Mouse (Mus musculus) forebrain, embryonic 12.5 days (tissue): Measurements from ENCODE around the gene Gfod1. TPM values are rescaled to one million over a fixed set of nuclear protein-coding genes. Genes with fewer than 3 reads are reported as not detected.

ENCODE experiments used
- ATAC-seq: fragments of 200-750 bp; cut with Nextera tagmentation; 2 replicates; pipeline ENCODE4 v1.8.0; 2017; ENCODE audit warnings: moderate TSS enrichment; ENCODE audit not compliant: low FRiP score
- H3K27ac ChIP-seq: fragments of 300-500 bp; sonication (generic); 2 replicates; pipeline ENCODE4 v1.5.1; 2016; ENCODE audit warnings: mild to moderate bottlenecking
- H3K27me3 ChIP-seq: fragments of 300-500 bp; sonication (generic); 2 replicates; pipeline ENCODE4 v1.6.1; 2016; ENCODE audit warnings: mild to moderate bottlenecking
- H3K36me3 ChIP-seq: fragments of 300-500 bp; sonication (generic); replicated peaks from 2 replicates; pipeline ENCODE4 v1.6.1; 2016; ENCODE audit warnings: mild to moderate bottlenecking
- H3K4me1 ChIP-seq: fragments of 300-500 bp; sonication (generic); 2 replicates; pipeline ENCODE4 v1.6.1; 2016
- H3K4me2 ChIP-seq: fragments of 300-500 bp; sonication (generic); 2 replicates; pipeline ENCODE4 v1.6.1; 2016; ENCODE audit warnings: mild to moderate bottlenecking, moderate library complexity
- H3K4me3 ChIP-seq: fragments of 300-500 bp; sonication (generic); replicated peaks from 2 replicates; pipeline ENCODE4 v1.5.1; 2016; ENCODE audit warnings: mild to moderate bottlenecking
- H3K9ac ChIP-seq: fragments of 300-500 bp; sonication (generic); 2 replicates; pipeline ENCODE4 v1.6.1; 2016; ENCODE audit warnings: mild to moderate bottlenecking
- H3K9me3 ChIP-seq: fragments of 300-500 bp; sonication (generic); 2 replicates; pipeline ENCODE4 v1.6.1; 2016
- WGBS: fragments of 180-500 bp; shearing (Covaris S2); methylation state at CpG from one replicate; pipeline ENCODE4 v1.1.7; 2016; 5-methylcytosine and 5-hydroxymethylcytosine counted together
- polyA plus RNA-seq: library from polyadenylated mRNA; unstranded; fragments of >200 nt; fragmentation: Nextera tagmentation; extraction: Ambion mirVana; gene quantifications from 2 replicates; pipeline ENCODE4 v1.2.1, GENCODE M21; 2016

The Gfod1 gene
- polyA plus RNA-seq, 1 experiment from 2014 or later: 0.97 TPM

GRCm38 (mm10) chr13:43220635-43221034 is 83.3 kb downstream of the Gfod1 start:
- Histone ChIP-seq H3K36me3 (no peaks in the 10 kb centered on the region), H3K27me3 (no peaks in the 10 kb centered on the region), H3K4me1 (peaks cover 9% of the 10 kb centered on the region), H3K27ac (no peak overlapping the region), H3K4me2 (no peak overlapping the region), H3K9ac (no peak overlapping the region), H3K4me3 (no peak overlapping the region), H3K9me3 (peaks cover 4% of the 10 kb centered on the region; the same call in 1 of the 2 replicates)
- 95% methylated on average over 1 of the region's 1 CpGs for WGBS
- no peak for ATAC-seq

DNA sequence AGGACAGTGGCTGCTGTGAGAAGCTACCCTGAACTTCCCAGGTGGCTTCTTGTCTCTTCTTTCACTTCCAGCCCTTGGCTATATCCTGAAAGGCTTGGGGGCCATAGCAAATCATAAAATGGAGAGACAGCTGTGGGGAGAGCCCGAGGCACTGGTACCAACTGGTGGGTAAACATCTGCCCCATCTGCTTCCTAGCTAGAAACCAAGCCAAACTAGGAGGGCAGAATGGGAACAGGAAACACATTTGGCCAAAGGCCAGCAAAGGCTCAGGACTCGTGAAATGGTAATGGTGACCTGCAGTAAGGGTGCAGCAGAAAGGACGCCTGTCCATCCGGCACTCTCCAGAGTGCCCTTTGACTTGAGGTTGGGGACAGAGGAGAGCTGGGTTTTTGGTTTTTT is 85.2 kb downstream of the Gfod1 start:
- Histone ChIP-seq H3K36me3 (no peaks in the 10 kb centered on the region), H3K27ac (no peak overlapping the region), H3K4me3 (no peak overlapping the region), H3K9ac (no peak overlapping the region), H3K9me3 (no peaks in the 10 kb centered on the region), H3K4me1 (peaks cover 16% of the 10 kb centered on the region), H3K27me3 (no peaks in the 10 kb centered on the region), H3K4me2 (no peak overlapping the region)
- WGBS: 72% methylated on average over 4 of the region's 4 CpGs
- no peak for ATAC-seq

GRCm38 (mm10) chr13:43218284-43218683 is 85.7 kb downstream of the Gfod1 start:
- H3K27ac ChIP-seq: no peak overlapping the region
- H3K9ac ChIP-seq: no peak overlapping the region
- no peak overlapping the region for H3K4me2 ChIP-seq
- H3K4me3 ChIP-seq: no peak overlapping the region
- ATAC-seq: no peak
- H3K9me3 ChIP-seq: no peaks in the 10 kb centered on the region
- no peaks in the 10 kb centered on the region for H3K36me3 ChIP-seq
- WGBS: 73% methylated on average over 4 of the region's 4 CpGs
- H3K4me1 ChIP-seq: peaks cover 16% of the 10 kb centered on the region
- H3K27me3 ChIP-seq: no peaks in the 10 kb centered on the region

DNA sequence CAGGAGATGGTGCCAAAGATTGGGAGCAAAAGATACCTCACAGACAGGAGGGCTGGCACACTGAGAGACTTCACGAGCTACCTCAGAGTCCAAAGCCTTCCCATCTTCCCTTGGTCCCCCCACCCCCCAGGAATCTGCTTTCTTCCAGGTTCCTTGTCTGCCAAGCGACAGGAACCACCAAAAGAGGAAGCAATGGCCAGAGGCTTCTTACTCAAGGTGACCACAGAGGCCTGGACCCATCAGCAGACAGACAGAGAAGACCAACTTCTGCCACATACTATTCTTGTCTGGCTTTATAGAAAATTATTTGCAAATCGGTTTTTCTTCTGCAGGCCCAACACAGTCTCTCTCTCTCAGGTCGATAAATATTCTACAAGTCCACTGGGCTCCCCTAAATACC is 86.3 kb downstream of the Gfod1 start:
- ATAC-seq: no peak
- H3K27me3 ChIP-seq: no peaks in the 10 kb centered on the region
- H3K27ac ChIP-seq: no peak overlapping the region
- no peak overlapping the region for H3K9ac ChIP-seq
- no peak overlapping the region for H3K4me3 ChIP-seq
- H3K4me1 ChIP-seq: peaks cover 16% of the 10 kb centered on the region
- no peak overlapping the region for H3K4me2 ChIP-seq
- no peaks in the 10 kb centered on the region for H3K9me3 ChIP-seq
- WGBS: 81% methylated on average over 4 of the region's 4 CpGs
- H3K36me3 ChIP-seq: no peaks in the 10 kb centered on the region

DNA sequence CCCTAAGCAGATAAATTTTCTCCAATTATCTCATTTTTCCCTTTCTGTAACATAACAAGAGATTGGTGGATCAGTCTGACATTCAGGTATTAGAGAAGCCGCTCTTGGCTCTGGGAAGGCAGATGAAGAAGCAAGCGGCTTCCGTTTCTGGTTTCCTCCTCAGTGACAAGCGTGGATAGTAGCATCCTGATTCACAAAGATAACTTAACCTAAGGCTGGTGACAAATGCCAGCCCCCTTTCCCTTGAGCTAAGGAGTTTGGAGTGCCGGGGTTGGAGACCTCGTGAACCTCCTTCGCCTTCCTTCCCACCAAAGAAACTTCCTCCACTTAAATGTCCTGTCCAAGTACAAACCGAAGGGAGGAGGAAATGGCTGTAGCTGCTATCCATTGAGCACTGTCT is 86.9 kb downstream of the Gfod1 start:
- H3K27me3 ChIP-seq: no peaks in the 10 kb centered on the region
- peaks cover 16% of the 10 kb centered on the region for H3K4me1 ChIP-seq
- H3K9ac ChIP-seq: no peak overlapping the region
- ATAC-seq: no peak
- no peak overlapping the region for H3K4me2 ChIP-seq
- no peak overlapping the region for H3K4me3 ChIP-seq
- 88% methylated on average over 8 of the region's 8 CpGs for WGBS
- no peak overlapping the region for H3K27ac ChIP-seq
- no peaks in the 10 kb centered on the region for H3K9me3 ChIP-seq
- H3K36me3 ChIP-seq: no peaks in the 10 kb centered on the region

DNA sequence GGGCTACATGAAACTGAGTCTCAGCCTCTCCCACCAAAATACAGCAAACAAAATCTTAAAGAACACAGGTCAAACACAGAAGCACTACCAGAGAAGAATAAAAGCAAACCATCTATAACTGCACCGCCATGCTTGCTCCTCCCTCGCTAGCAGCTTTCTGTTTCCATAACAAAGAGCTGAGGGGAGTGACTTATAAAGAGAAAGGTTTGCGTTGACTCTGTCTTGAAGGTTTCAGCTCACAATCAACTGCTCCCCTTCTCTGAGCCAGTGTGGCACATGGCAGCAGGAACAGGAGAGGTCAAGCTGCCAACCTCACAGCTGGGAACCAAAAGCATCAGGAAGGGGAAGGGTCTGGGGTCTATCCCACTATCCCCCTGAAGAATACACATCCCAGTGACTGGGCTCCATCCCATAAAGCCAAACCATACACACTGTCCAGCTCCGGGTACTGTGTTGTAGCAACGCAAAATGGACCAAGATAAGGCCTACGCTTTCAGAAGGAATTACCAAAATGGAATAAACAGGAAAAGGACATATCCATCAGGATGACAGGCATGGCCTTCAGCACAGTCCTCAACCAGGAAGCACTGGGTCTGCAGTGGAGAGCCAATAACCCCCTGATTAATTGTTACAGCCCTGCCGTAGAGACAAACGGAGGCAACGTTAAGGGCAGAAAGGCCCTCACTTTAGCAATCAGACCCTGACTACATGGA is 87.8 kb downstream of the Gfod1 start:
- H3K27ac ChIP-seq: no peak overlapping the region
- H3K27me3 ChIP-seq: no peaks in the 10 kb centered on the region
- ATAC-seq: no peak
- H3K9ac ChIP-seq: no peak overlapping the region
- no peaks in the 10 kb centered on the region for H3K9me3 ChIP-seq
- H3K36me3 ChIP-seq: no peaks in the 10 kb centered on the region
- no peak overlapping the region for H3K4me2 ChIP-seq
- 73% methylated on average over 9 of the region's 9 CpGs for WGBS
- H3K4me3 ChIP-seq: no peak overlapping the region
- H3K4me1 ChIP-seq: peaks cover 16% of the 10 kb centered on the region

GRCm38 (mm10) chr13:43215144-43215993 is 88.6 kb downstream of the Gfod1 start:
- no peak overlapping the region for H3K27ac ChIP-seq
- ATAC-seq: peak; percentile 71; the same call in 1 of the 2 replicates
- H3K9ac ChIP-seq: no peak overlapping the region
- no peaks in the 10 kb centered on the region for H3K36me3 ChIP-seq
- H3K4me2 ChIP-seq: peak overlapping the region; percentile 43
- 15% methylated on average over 19 of the region's 19 CpGs for WGBS
- no peaks in the 10 kb centered on the region for H3K27me3 ChIP-seq
- H3K9me3 ChIP-seq: no peaks in the 10 kb centered on the region
- no peak overlapping the region; the same call in 1 of the 2 replicates for H3K4me3 ChIP-seq
- peaks cover 16% of the 10 kb centered on the region for H3K4me1 ChIP-seq

- Histone ChIP-seq H3K9ac (no peak overlapping the region), H3K4me2 (no peak overlapping the region), H3K27ac (no peak overlapping the region), H3K36me3 (no peaks in the 10 kb centered on the region), H3K9me3 (no peaks in the 10 kb centered on the region), H3K4me1 (peaks cover 19% of the 10 kb centered on the region), H3K4me3 (no peak overlapping the region), H3K27me3 (no peaks in the 10 kb centered on the region)
- WGBS: 64% methylated on average over 7 of the region's 7 CpGs
- ATAC-seq: no peak
Observed at GRCm38 (mm10) chr13:43212338-43212737, 91.6 kb downstream of the Gfod1 start.

- no peak overlapping the region for H3K4me2 ChIP-seq
- WGBS: 87% methylated on average over 5 of the region's 5 CpGs
- H3K4me1 ChIP-seq: peaks cover 18% of the 10 kb centered on the region
- no peak overlapping the region for H3K4me3 ChIP-seq
- H3K27me3 ChIP-seq: no peaks in the 10 kb centered on the region
- H3K9ac ChIP-seq: no peak overlapping the region
- no peak overlapping the region for H3K27ac ChIP-seq
- H3K9me3 ChIP-seq: no peaks in the 10 kb centered on the region
- H3K36me3 ChIP-seq: no peaks in the 10 kb centered on the region
- no peak for ATAC-seq
Observed at GRCm38 (mm10) chr13:43210956-43211355, 93.0 kb downstream of the Gfod1 start.

DNA sequence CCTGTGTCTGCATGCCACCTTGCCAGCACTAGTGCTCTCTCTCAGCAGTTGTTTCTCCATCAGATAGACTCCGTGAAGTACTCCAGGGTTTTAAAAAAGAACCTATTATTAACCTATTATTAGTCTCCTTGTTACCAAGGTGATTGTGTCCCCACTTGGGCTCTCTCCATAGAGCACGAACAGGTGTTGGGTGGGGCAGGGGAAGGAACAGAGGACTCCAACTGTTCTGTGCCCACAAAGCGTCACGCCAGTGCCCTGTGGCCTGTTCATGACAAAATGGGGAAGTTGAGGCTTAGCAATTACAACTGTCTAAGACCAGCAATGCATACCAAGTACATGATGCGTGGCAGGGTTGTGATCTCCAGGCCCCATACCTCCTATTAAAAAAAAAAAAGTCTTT is 94.4 kb downstream of the Gfod1 start:
- no peak for ATAC-seq
- Histone ChIP-seq H3K27me3 (no peaks in the 10 kb centered on the region), H3K4me1 (peaks cover 8% of the 10 kb centered on the region; the same call in 1 of the 2 replicates), H3K9ac (no peak overlapping the region), H3K36me3 (no peaks in the 10 kb centered on the region), H3K4me3 (no peak overlapping the region), H3K4me2 (no peak overlapping the region), H3K27ac (no peak overlapping the region), H3K9me3 (no peaks in the 10 kb centered on the region)
- WGBS: 71% methylated on average over 5 of the region's 5 CpGs

GRCm38 (mm10) chr13:43208914-43209439 is 95.0 kb downstream of the Gfod1 start:
- peaks cover 8% of the 10 kb centered on the region; the same call in 1 of the 2 replicates for H3K4me1 ChIP-seq
- no peaks in the 10 kb centered on the region for H3K27me3 ChIP-seq
- 48% methylated on average over 16 of the region's 16 CpGs for WGBS
- H3K4me3 ChIP-seq: no peak overlapping the region
- H3K9me3 ChIP-seq: no peaks in the 10 kb centered on the region
- no peaks in the 10 kb centered on the region for H3K36me3 ChIP-seq
- H3K4me2 ChIP-seq: no peak overlapping the region
- no peak overlapping the region for H3K27ac ChIP-seq
- ATAC-seq: no peak
- no peak overlapping the region for H3K9ac ChIP-seq

GRCm38 (mm10) chr13:43206118-43206683 is 97.8 kb downstream of the Gfod1 start:
- Histone ChIP-seq H3K27me3 (no peaks in the 10 kb centered on the region), H3K9me3 (no peaks in the 10 kb centered on the region), H3K27ac (no peak overlapping the region), H3K4me2 (no peak overlapping the region), H3K4me1 (peaks cover 8% of the 10 kb centered on the region; the same call in 1 of the 2 replicates), H3K9ac (no peak overlapping the region), H3K4me3 (no peak overlapping the region), H3K36me3 (no peaks in the 10 kb centered on the region)
- no peak for ATAC-seq
- 84% methylated on average over 12 of the region's 12 CpGs for WGBS
